Mouse (Mus musculus) bone marrow, adult 2 months (tissue): ENCODE results near the gene Hrg.

Experiments used
- CTCF ChIP-seq: fragments of 200-500 bp; IDR thresholded peaks from 2 replicates; pipeline ENCODE4 v1.5.1; 2011; ENCODE audit warnings: low read length, control low read depth; ENCODE audit not compliant: control insufficient read depth, insufficient read depth
- POLR2A ChIP-seq: fragments of 200-500 bp; IDR thresholded peaks from 2 replicates; pipeline ENCODE4 v1.6.1; 2011; ENCODE audit warnings: low read depth, mild to moderate bottlenecking, control low read depth, low read length, borderline replicate concordance; ENCODE audit not compliant: control insufficient read depth

GRCm38 (mm10) chr16:22909290-22909689 is 41.6 kb upstream of the Hrg start:
- no peak for TF ChIP-seq CTCF
- TF ChIP-seq POLR2A = no peak
